Comparison of ENCODE assay signal across 11 mouse cellular contexts in the genomic region with DNA sequence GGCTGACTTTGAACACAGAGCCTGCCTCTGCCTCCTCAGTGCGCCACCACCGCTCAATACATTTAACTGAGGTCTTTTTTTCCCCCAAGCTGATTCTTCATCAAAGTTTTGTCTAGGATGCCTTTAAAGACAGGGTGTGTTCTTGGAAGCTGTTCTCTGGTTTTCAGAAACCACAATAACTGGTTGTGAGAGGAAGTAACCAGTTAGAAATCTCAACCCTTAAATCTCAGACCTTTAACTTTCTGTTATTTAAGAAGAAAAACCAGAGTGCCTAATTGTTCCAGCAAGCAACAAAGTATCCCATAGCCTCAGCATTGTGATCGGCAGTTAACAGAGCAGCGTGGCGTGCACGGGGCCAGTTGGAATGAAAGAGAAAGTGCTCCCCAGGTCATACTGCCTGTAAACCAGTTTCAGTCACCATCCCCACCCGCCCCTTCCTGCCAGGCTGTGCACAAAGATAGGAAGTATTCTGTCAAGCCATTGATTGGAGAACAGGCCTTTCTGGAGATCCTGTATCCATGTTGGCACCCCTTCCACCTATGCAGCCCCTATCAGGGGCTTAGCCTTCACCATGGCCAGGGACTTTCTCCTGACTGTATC.
DNase-seq lines count a peak whose midpoint lies in the region; TF ChIP-seq lines count a peak whose summit lies in the region.
"Had no signal": no experiment of that assay in that cellular context is flagged by ENCODE, and none has a peak within 500 bp of the region (broad histone marks: within the 10 kb centered on the region; RNA-seq: fewer than 3 reads in every experiment).

No protein-coding gene starts in this region.

- DNase-seq in spleen, adult 2 months (ENCODE audit: low read depth in 1 of 2, low spot score in 2 of 2): peak; percentile 20 to 34
- no peak for DNase-seq in spleen, postnatal 4 days (ENCODE audit: low spot score in 2 of 2)
- DNase-seq in thymus, postnatal 36 days: no peak
- DNase-seq in kidney, adult 9 months: no peak
- DNase-seq in gastrocnemius, adult 18-20 months (ENCODE audit: low spot score): no peak
- DNase-seq: adrenal gland, adult 8-10 months; cerebellum, adult 18-20 months had no signal

- H3K4me1 ChIP-seq in spleen, adult 2 months (ENCODE audit: control insufficient read depth, insufficient read depth, insufficient read length): peaks cover 9% of the 10 kb centered on the region
- H3K4me1 ChIP-seq in brown adipose tissue, adult 24 weeks (ENCODE audit: control insufficient read depth, insufficient read depth, insufficient read length, low read length): peaks cover 36% of the 10 kb centered on the region

- H3K27ac ChIP-seq in spleen, adult 2 months (ENCODE audit: insufficient read depth, low read length): peak overlapping the region; percentile 3; the same call in 1 of the 2 replicates
- peak overlapping the region; percentile 65 for H3K27ac ChIP-seq in brown adipose tissue, adult 24 weeks (replicated peaks; ENCODE audit: low read depth, low read length)
- peak overlapping the region; percentile 19; the same call in 1 of the 2 replicates for H3K27ac ChIP-seq in macrophage
- H3K27ac ChIP-seq: embryonic facial prominence, embryonic 12.5 days; limb, embryonic 13.5 days had no signal

- no peaks in the 10 kb centered on the region for H3K79me2 ChIP-seq in macrophage (ENCODE audit: inconsistent target)

- H3K36me3 ChIP-seq in spleen, adult 2 months (ENCODE audit: control insufficient read depth, insufficient read depth, low read length): no peaks in the 10 kb centered on the region
- no peaks in the 10 kb centered on the region for H3K36me3 ChIP-seq in macrophage (ENCODE audit: inconsistent target)
- H3K36me3 ChIP-seq: embryonic facial prominence, embryonic 12.5 days; limb, embryonic 13.5 days had no signal

- TF ChIP-seq CTCF in spleen, adult 2 months (IDR thresholded peaks at IDR 0.05; ENCODE audit: extremely low read depth, insufficient read depth, insufficient read length, insufficient replicate concordance): no peak

- H3K4me3 ChIP-seq in spleen, adult 2 months (ENCODE audit: extremely low read depth, insufficient read depth, insufficient read length): no peak overlapping the region; the same call in 1 of the 2 replicates
- no peak overlapping the region for H3K4me3 ChIP-seq in brown adipose tissue, adult 24 weeks (ENCODE audit: insufficient read depth, low read depth, low read length)
- H3K4me3 ChIP-seq in macrophage (ENCODE audit: inconsistent target): no peak overlapping the region
- H3K4me3 ChIP-seq: embryonic facial prominence, embryonic 12.5 days; limb, embryonic 13.5 days had no signal

- 16% methylated on average over 7 of the region's 7 CpGs for WGBS in spleen, adult 2 months
- 30% methylated on average over 7 of the region's 7 CpGs for WGBS in macrophage (ENCODE audit: missing documents)

- no peak for TF ChIP-seq POLR2A in spleen, adult 2 months (IDR thresholded peaks at IDR 0.05; ENCODE audit: low read depth, low read length)

- H3K27me3 ChIP-seq in spleen, adult 2 months (ENCODE audit: control insufficient read depth, insufficient read depth, low read length): no peaks in the 10 kb centered on the region
- H3K27me3 ChIP-seq: embryonic facial prominence, embryonic 12.5 days; limb, embryonic 13.5 days had no signal

Comparison
In these comparisons a context has a peak if more than half of its experiments do, and no peak if none do; other contexts are left out.
1. DNase-seq: peak in spleen, adult 2 months (2 of 2); none in spleen, postnatal 4 days (0 of 2), thymus, postnatal 36 days (0 of 2), kidney, adult 9 months (single experiment) and gastrocnemius, adult 18-20 months (single experiment).
2. H3K27ac ChIP-seq: peak in every context shown above with its lines; median percentile 65 in brown adipose tissue, adult 24 weeks; 19 in macrophage; 3 in spleen, adult 2 months.